Mouse (Mus musculus): Measurements from ENCODE around the gene Hist1h2ao. TPM values are rescaled to one million over a fixed set of nuclear protein-coding genes. Genes with fewer than 3 reads are reported as not detected.
A peak's percentile ranks its signal among the peaks of the same experiment; 100 is the strongest.
"Not testable (repeated sequence)": the region's sequence is repeated elsewhere in the genome, so short reads cannot be mapped to it uniquely, and the experiment has no call there.

Hist1h2ao gene
- polyA plus RNA-seq (2012), result 4,119 and 4,310 TPM in 2 replicates

- H3K36me3 ChIP-seq (ENCODE audit: control insufficient read depth); H3K4me1 ChIP-seq (ENCODE audit: control insufficient read depth); H3K9me3 ChIP-seq (ENCODE audit: control insufficient read depth, low read length); H3K27me3 ChIP-seq (ENCODE audit: control insufficient read depth); H3K4me3 ChIP-seq (replicated peaks): not testable (repeated sequence)
Measured at GRCm38 (mm10) chr13:21810073-21810472, at the start of gene Hist1h2ao, which contains the start of gene Hist1h2bq. Hist1h2ao (plus strand) TSS chr13:21810465. Hist1h2bq (minus strand) TSS chr13:21810197.

- peak overlapping the region; percentile 88 for H3K4me3 ChIP-seq (replicated peaks)
- H3K9me3 ChIP-seq (ENCODE audit: control insufficient read depth, low read length), result peaks cover 2% of the 10 kb centered on the region; the same call in 1 of the 2 replicates
- peaks cover 34% of the 10 kb centered on the region for H3K36me3 ChIP-seq (ENCODE audit: control insufficient read depth)
- TF ChIP-seq TAL1 (IDR thresholded peaks at IDR 0.05; ENCODE audit: low read length) (no peak), GATA1 (IDR thresholded peaks at IDR 0.05; ENCODE audit: low read length) (no peak)
- peaks cover 73% of the 10 kb centered on the region for H3K4me1 ChIP-seq (ENCODE audit: control insufficient read depth)
- no peaks in the 10 kb centered on the region for H3K27me3 ChIP-seq (ENCODE audit: control insufficient read depth)
Measured at GRCm38 (mm10) chr13:21778814-21779766, 31.2 kb upstream of the Hist1h2ao start.

GRCm38 (mm10) chr13:21779767-21780731 lies 30.2 kb upstream of the Hist1h2ao start, which contains the start of gene Hist1h1b:
Hist1h1b (minus strand) TSS chr13:21780625.
- Histone ChIP-seq H3K36me3 (ENCODE audit: control insufficient read depth) (peaks cover 24% of the 10 kb centered on the region), H3K4me1 (ENCODE audit: control insufficient read depth) (peaks cover 79% of the 10 kb centered on the region), H3K4me3 (replicated peaks) (peak within 1 kb of the TSS; percentile 88)

GRCm38 (mm10) chr13:21781021-21781555 lies 29.2 kb upstream of the Hist1h2ao start:
- Histone ChIP-seq H3K9me3 (ENCODE audit: control insufficient read depth, low read length) (peaks cover 2% of the 10 kb centered on the region; the same call in 1 of the 2 replicates), H3K36me3 (ENCODE audit: control insufficient read depth) (peaks cover 18% of the 10 kb centered on the region), H3K4me1 (ENCODE audit: control insufficient read depth) (peaks cover 83% of the 10 kb centered on the region), H3K27me3 (ENCODE audit: control insufficient read depth) (no peaks in the 10 kb centered on the region), H3K4me3 (replicated peaks) (peak overlapping the region; percentile 88)
- TF ChIP-seq GATA1 (IDR thresholded peaks at IDR 0.05; ENCODE audit: low read length) (no peak), TAL1 (IDR thresholded peaks at IDR 0.05; ENCODE audit: low read length) (no peak)

More at GRCm38 (mm10) chr13:21779767-21780731, 30.2 kb upstream of the Hist1h2ao start, which contains the start of gene Hist1h1b:
- peaks cover 2% of the 10 kb centered on the region; the same call in 1 of the 2 replicates for H3K9me3 ChIP-seq (ENCODE audit: control insufficient read depth, low read length)
- TF ChIP-seq GATA1 (IDR thresholded peaks at IDR 0.05; ENCODE audit: low read length) (0 out of 2 replicates have a peak, but pooled peaks have one; percentile 13), TAL1 (IDR thresholded peaks at IDR 0.05; ENCODE audit: low read length) (no peak)
- no peaks in the 10 kb centered on the region for H3K27me3 ChIP-seq (ENCODE audit: control insufficient read depth)

- Histone ChIP-seq H3K4me3 (replicated peaks) (peak overlapping the region; percentile 88), H3K9me3 (ENCODE audit: control insufficient read depth, low read length) (peaks cover 2% of the 10 kb centered on the region; the same call in 1 of the 2 replicates), H3K36me3 (ENCODE audit: control insufficient read depth) (peaks cover 12% of the 10 kb centered on the region), H3K4me1 (ENCODE audit: control insufficient read depth) (peaks cover 81% of the 10 kb centered on the region), H3K27me3 (ENCODE audit: control insufficient read depth) (no peaks in the 10 kb centered on the region)
- TF ChIP-seq GATA1 (IDR thresholded peaks at IDR 0.05; ENCODE audit: low read length) (no peak), TAL1 (IDR thresholded peaks at IDR 0.05; ENCODE audit: low read length) (no peak)
Measured at GRCm38 (mm10) chr13:21781639-21782038, 28.6 kb upstream of the Hist1h2ao start.

- peak overlapping the region; percentile 88 for H3K4me3 ChIP-seq (replicated peaks)
- not testable (repeated sequence) for H3K27me3 ChIP-seq (ENCODE audit: control insufficient read depth); H3K36me3 ChIP-seq (ENCODE audit: control insufficient read depth); H3K9me3 ChIP-seq (ENCODE audit: control insufficient read depth, low read length)
- peaks cover 73% of the 10 kb centered on the region for H3K4me1 ChIP-seq (ENCODE audit: control insufficient read depth)
Measured at GRCm38 (mm10) chr13:21782361-21783254, 27.7 kb upstream of the Hist1h2ao start.

- H3K4me1 ChIP-seq (ENCODE audit: control insufficient read depth), result peaks cover 73% of the 10 kb centered on the region
- peak within 1 kb of the TSS; percentile 88 for H3K4me3 ChIP-seq (replicated peaks)
- H3K9me3 ChIP-seq (ENCODE audit: control insufficient read depth, low read length), result peaks cover 2% of the 10 kb centered on the region; the same call in 1 of the 2 replicates
- no peaks in the 10 kb centered on the region for H3K27me3 ChIP-seq (ENCODE audit: control insufficient read depth)
- no peak for TF ChIP-seq GATA1 (IDR thresholded peaks at IDR 0.05; ENCODE audit: low read length)
- TF ChIP-seq TAL1 (IDR thresholded peaks at IDR 0.05; ENCODE audit: low read length), result no peak
- H3K36me3 ChIP-seq (ENCODE audit: control insufficient read depth), result peaks cover 8% of the 10 kb centered on the region
Measured at GRCm38 (mm10) chr13:21783255-21783617, 27.0 kb upstream of the Hist1h2ao start, which contains the start of gene Hist1h3i. Hist1h3i (minus strand) TSS chr13:21783370.

- Histone ChIP-seq H3K27me3 (ENCODE audit: control insufficient read depth) (no peaks in the 10 kb centered on the region), H3K4me3 (replicated peaks) (peak overlapping the region; percentile 63), H3K4me1 (ENCODE audit: control insufficient read depth) (peaks cover 74% of the 10 kb centered on the region), H3K36me3 (ENCODE audit: control insufficient read depth) (peaks cover 8% of the 10 kb centered on the region), H3K9me3 (ENCODE audit: control insufficient read depth, low read length) (peaks cover 2% of the 10 kb centered on the region; the same call in 1 of the 2 replicates)
- TF ChIP-seq GATA1 (IDR thresholded peaks at IDR 0.05; ENCODE audit: low read length) (no peak), TAL1 (IDR thresholded peaks at IDR 0.05; ENCODE audit: low read length) (no peak)
Measured at GRCm38 (mm10) chr13:21783734-21784161, 26.5 kb upstream of the Hist1h2ao start.

Data from erythroblast, embryonic 14.5 days (primary cell).